Mouse (Mus musculus) hindbrain, embryonic 11.5 days (tissue): Measurements from ENCODE around the gene Chd3. TPM values are rescaled to one million over a fixed set of nuclear protein-coding genes. Genes with fewer than 3 reads are reported as not detected.

Experiments
- ATAC-seq: fragments of 200-750 bp; cut with Nextera tagmentation; 2 replicates; pipeline ENCODE4 v1.8.0; 2017; ENCODE audit warnings: mild to moderate bottlenecking, moderate TSS enrichment, moderate library complexity; ENCODE audit not compliant: low FRiP score
- DNase-seq: peaks from one replicate; pipeline ENCODE4 v3.0.0-alpha.2; 2015; ENCODE audit warnings: low spot score
- H3K27ac ChIP-seq: fragments of 300-500 bp; sonication (generic); 2 replicates; pipeline ENCODE4 v1.5.1; 2014; ENCODE audit warnings: mild to moderate bottlenecking, low read depth, low read length
- H3K27me3 ChIP-seq: fragments of 300-500 bp; sonication (generic); 2 replicates; pipeline ENCODE4 v1.6.1; 2014; ENCODE audit warnings: mild to moderate bottlenecking, low read length, moderate library complexity, mixed read lengths; ENCODE audit not compliant: control insufficient read depth, insufficient read depth
- H3K36me3 ChIP-seq: fragments of 300-500 bp; sonication (generic); 2 replicates; pipeline ENCODE4 v1.6.1; 2014; ENCODE audit warnings: mild to moderate bottlenecking, low read length, moderate library complexity, mixed read lengths; ENCODE audit not compliant: control insufficient read depth, insufficient read depth
- H3K4me1 ChIP-seq: fragments of 300-500 bp; sonication (generic); replicated peaks from 2 replicates; pipeline ENCODE4 v1.6.1; 2014; ENCODE audit warnings: low read length, mixed read lengths; ENCODE audit not compliant: control insufficient read depth, insufficient read depth
- H3K4me2 ChIP-seq: fragments of 300-500 bp; sonication (generic); replicated peaks from 2 replicates; pipeline ENCODE4 v1.6.1; 2014; ENCODE audit warnings: mild to moderate bottlenecking, low read depth, low read length
- H3K4me3 ChIP-seq: fragments of 300-500 bp; sonication (generic); 2 replicates; pipeline ENCODE4 v1.5.1; 2014; ENCODE audit warnings: low read depth, low read length
- H3K9ac ChIP-seq: fragments of 300-500 bp; sonication (generic); 2 replicates; pipeline ENCODE4 v1.6.1; 2014; ENCODE audit warnings: low read depth, low read length
- H3K9me3 ChIP-seq: fragments of 300-500 bp; sonication (generic); 2 replicates; pipeline ENCODE4 v1.6.1; 2016; ENCODE audit warnings: low read length; ENCODE audit not compliant: control insufficient read depth
- WGBS: fragments of 180-500 bp; shearing (Covaris S2); extraction: QIAGEN DNeasy Blood & Tissue Kit; methylation state at CpG from one replicate; pipeline ENCODE4 v1.1.7; 2014; 5-methylcytosine and 5-hydroxymethylcytosine counted together
- polyA plus RNA-seq: library from polyadenylated mRNA; unstranded; fragments of >200 nt; fragmentation: Nextera tagmentation; extraction: Ambion mirVana; gene quantifications from 2 replicates; pipeline ENCODE4 v1.2.1, GENCODE M21; 2014

Chd3 gene
- polyA plus RNA-seq, 1 experiment from 2014 or later, result 57.1 TPM

DNA sequence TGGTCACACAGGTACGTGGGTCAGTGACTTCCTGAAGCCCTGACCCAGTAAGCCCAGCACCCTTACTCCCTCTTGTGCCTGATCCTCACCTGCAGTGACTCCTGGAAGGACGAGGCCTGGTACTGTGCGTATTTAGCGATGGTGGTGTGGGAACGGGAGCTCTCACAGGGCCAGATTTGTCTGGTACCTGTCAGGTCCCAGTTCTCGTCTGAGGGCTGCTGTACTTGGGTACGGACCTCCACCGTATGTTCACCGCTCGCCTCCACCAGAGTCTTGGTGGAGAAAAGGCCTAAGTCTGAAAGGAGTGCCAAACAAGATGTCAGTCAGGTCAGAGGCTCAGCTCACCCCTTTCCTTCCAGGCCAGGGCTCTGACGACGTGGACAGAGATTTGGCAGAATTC, 32.8 kb upstream of the Chd3 start:
- peaks cover 5% of the 10 kb centered on the region for H3K4me1 ChIP-seq
- no peak overlapping the region for H3K27ac ChIP-seq
- DNase-seq (no peak), ATAC-seq (no peak)
- H3K27me3 ChIP-seq, result peaks cover 7% of the 10 kb centered on the region
- H3K36me3 ChIP-seq, result peaks cover 31% of the 10 kb centered on the region
- H3K4me2 ChIP-seq, result no peak overlapping the region
- H3K9ac ChIP-seq, result no peak overlapping the region
- H3K4me3 ChIP-seq, result no peak overlapping the region
- no peaks in the 10 kb centered on the region for H3K9me3 ChIP-seq
- WGBS, result 83% methylated on average over 12 of the region's 12 CpGs

DNA sequence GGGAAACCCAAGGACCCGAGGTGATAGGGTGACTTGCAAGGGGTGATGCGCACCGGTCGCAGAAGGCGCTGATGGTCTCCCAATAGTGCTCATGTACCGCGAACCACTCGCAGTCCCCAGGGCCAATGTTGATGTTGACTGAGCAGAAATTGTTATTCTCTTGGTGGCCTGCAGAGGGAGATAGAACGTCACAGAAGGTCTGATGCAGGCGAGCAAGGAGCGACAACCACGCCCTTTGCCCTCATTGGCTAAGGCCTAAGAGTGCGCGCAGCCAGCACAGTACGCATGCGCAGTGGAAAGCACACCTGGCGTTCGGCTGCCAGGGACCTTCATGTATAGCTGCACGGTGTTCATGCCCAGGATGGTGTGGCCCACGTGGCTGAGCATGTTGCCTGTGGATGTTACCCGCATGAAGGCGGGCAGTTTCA, 32.0 kb upstream of the Chd3 start:
- no peak overlapping the region for H3K27ac ChIP-seq
- peak; percentile 69 for ATAC-seq
- no peak overlapping the region for H3K4me3 ChIP-seq
- 17% methylated on average over 22 of the region's 22 CpGs for WGBS
- no peak overlapping the region for H3K9ac ChIP-seq
- H3K4me1 ChIP-seq, result peaks cover 12% of the 10 kb centered on the region
- peak; percentile 89 for DNase-seq
- peaks cover 7% of the 10 kb centered on the region for H3K27me3 ChIP-seq
- no peak overlapping the region for H3K4me2 ChIP-seq
- H3K36me3 ChIP-seq, result peaks cover 28% of the 10 kb centered on the region
- no peaks in the 10 kb centered on the region for H3K9me3 ChIP-seq

DNA sequence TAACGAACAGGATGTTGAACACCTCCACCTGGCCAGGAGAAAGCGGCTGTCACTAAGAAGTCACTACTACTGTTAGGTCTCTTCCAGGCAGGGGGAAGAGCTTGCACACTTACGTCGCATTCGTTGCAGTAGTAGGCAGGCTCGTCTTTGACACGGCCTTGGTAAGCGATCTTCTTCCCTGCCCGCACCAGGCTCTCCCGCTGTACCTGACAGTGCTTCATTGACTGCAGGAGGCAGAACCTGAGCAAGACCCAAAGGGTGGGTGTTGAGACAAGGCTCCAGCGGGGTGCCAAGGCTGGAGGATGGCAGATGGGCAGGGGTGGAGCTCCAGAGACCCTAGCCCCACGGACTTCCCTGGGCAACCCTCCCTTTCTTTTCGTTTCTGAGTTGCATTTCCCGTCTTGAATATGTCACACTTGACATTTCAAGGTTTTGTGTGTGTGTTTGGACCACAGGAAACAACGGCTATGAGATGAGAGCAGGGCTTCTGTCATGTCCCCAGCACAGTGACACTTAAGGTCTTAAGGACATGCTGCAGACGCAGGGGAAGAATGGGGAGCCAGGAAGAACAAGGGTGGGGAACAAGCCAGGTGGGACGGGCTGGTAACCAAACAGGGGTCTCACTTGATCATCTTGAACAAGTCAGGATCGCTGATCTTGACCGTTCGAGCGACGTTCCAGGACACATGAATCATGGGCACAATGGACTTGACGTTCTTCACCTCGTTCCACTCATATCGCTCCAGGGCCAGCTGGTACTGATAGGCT, 31.1 kb upstream of the Chd3 start:
- Histone ChIP-seq H3K27me3 (peaks cover 7% of the 10 kb centered on the region), H3K27ac (no peak overlapping the region), H3K9ac (no peak overlapping the region), H3K4me3 (no peak overlapping the region), H3K4me1 (peaks cover 14% of the 10 kb centered on the region), H3K9me3 (no peaks in the 10 kb centered on the region), H3K36me3 (peaks cover 22% of the 10 kb centered on the region), H3K4me2 (no peak overlapping the region)
- ATAC-seq (no peak), DNase-seq (peak; percentile 18)
- 75% methylated on average over 25 of the region's 25 CpGs for WGBS

DNA sequence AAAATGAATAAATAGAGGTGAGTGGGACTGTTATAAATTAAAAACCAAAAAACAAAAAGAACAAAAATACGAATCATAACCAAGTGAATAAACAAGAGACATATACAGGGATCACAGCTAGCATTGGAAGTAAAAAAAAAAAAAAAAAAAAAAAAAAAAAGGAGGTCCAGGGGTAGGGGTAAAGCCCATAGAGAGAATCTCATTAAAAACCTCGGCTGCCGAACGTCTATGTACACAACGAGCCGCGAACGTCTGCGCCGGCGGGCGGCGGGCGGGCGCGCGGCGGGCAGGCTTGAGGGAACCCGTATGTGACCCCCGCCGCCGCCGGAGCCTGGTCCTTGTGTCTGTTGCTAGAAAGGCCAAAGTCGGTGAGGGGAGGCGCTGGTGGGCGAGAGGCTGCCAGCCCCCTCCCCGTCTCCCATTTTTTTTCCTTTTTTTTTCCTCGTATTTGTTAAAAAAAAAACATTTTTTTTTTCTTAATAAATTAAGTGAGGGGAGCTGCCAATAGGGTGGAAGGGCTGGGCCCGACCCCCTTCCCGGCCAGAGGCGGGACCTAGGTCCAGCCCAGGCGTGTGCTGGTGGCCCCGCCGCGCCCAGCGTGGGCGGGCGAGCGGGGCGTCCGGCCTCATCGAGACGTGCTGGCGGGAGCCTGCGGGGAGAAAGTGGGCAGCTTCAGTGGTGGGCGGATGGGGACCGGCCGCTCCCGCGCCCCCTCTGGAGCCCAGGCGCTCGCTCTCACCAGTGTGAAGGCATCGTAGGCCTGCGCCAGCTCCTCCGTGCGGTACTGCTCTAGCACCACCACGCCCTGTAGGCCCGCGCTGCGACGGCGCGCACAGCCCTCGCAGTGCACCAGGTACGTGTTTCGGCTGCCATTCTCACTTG, 30.2 kb upstream of the Chd3 start:
- ATAC-seq (no peak), DNase-seq (peak; percentile 63)
- Histone ChIP-seq H3K4me3 (no peak overlapping the region), H3K27ac (no peak overlapping the region), H3K4me2 (0 out of 2 replicates have a peak overlapping the region, but pooled peaks have one; percentile 3), H3K4me1 (peaks cover 14% of the 10 kb centered on the region), H3K27me3 (peaks cover 7% of the 10 kb centered on the region), H3K9me3 (no peaks in the 10 kb centered on the region), H3K9ac (no peak overlapping the region), H3K36me3 (peaks cover 14% of the 10 kb centered on the region)
- WGBS, result 9% methylated on average over 61 of the region's 66 CpGs

DNA sequence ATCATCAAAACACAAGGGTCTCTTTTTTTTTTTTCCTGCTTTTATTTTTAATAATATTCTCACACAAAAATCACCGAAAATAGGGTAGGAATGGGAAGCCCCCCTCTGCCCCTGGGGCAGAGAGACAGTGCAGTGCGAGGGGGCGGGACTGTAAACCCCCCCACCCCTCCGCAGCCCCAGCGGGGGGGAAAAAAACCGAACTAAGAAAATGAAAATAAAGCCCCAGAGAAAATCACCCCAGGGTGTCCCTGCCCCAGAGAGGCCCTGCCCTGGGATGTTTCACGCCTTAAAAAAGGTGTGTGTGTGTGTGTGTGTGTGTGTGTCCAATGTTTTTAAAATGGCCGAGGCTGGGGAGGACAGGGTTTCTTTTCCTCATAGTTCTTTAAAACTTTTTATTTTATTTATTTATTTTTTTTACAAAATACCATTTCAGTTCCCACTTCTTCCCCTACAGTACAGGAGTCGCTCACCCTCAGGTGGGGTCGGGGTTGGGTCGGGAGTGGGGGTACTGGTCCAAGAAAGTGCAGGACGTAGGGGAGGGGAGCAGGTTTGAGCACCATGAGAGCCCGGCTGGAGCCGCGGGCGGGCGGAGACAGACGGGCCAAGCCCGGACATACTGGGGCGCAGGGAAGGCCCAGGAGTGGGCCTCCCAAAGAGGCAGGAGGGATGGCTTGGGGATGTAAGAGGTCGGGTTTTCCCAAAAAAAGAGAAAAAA, 29.4 kb upstream of the Chd3 start:
- H3K4me1 ChIP-seq, result peaks cover 17% of the 10 kb centered on the region
- H3K27ac ChIP-seq, result no peak overlapping the region
- WGBS, result 14% methylated on average over 21 of the region's 21 CpGs
- no peak overlapping the region for H3K4me3 ChIP-seq
- H3K4me2 ChIP-seq, result no peak overlapping the region
- peaks cover 7% of the 10 kb centered on the region for H3K27me3 ChIP-seq
- no peak for ATAC-seq
- peak; percentile 30 for DNase-seq
- no peaks in the 10 kb centered on the region for H3K9me3 ChIP-seq
- H3K36me3 ChIP-seq, result peaks cover 10% of the 10 kb centered on the region; the same call in 1 of the 2 replicates
- no peak overlapping the region for H3K9ac ChIP-seq

DNA sequence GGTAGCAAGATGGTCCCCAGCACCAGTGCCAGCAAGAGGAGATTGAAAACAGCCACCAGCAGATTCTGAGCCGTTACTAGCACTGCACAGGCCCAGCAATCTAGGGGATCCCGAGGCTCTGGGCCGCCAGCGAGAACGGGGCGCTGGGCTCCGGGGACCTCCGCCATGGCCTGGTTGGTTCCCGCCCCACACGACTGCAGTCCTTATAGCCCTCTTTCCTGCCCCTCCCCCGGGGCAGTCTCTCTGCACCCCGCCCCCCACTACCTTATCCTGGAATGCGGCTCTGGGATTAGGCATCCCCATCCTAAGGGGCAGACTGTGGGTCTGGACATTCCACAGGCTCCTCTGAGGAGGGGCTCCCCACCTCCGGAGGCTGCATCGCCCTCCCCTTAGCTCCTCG, 28.9 kb upstream of the Chd3 start, which contains the start of gene Tmem88:
Tmem88 (minus strand) TSS at position 176 of the 400 bp plus-strand sequence.
- no peak for ATAC-seq
- no peak within 1 kb of the TSS; the same call in 1 of the 2 replicates for H3K27ac ChIP-seq
- peaks cover 17% of the 10 kb centered on the region for H3K4me1 ChIP-seq
- H3K27me3 ChIP-seq, result peaks cover 7% of the 10 kb centered on the region
- peak within 1 kb of the TSS; percentile 38; the same call in 1 of the 2 replicates for H3K9ac ChIP-seq
- H3K36me3 ChIP-seq, result peaks cover 10% of the 10 kb centered on the region; the same call in 1 of the 2 replicates
- no peaks in the 10 kb centered on the region for H3K9me3 ChIP-seq
- peak within 1 kb of the TSS; percentile 24 for H3K4me2 ChIP-seq
- 5% methylated on average over 16 of the region's 16 CpGs for WGBS
- peak within 1 kb of the TSS; percentile 9 for H3K4me3 ChIP-seq
- DNase-seq, result peak; percentile 50

DNA sequence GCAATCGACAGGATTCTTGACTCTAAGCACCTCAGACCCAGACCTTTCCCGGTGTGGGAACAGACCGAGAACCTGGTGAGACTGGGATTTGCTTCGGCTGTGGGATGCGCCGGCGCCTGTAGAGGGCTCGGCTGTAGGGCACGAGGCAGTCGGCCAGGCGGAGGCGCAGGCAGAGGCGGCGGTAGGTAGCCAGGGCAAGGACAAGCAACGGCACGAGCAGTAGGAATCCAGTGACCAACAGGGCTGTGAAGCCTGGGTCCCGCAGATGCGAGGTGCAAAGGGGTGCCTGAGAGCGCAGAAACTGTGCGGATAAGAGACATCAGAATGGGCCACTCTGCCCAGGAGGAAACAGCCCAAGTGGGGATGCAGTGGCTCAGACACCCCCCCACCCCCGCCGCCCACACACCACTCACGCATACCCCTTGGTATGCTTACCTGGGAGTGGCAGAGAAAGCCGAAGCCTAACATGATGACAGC, 28.4 kb upstream of the Chd3 start:
- no peak for ATAC-seq
- Histone ChIP-seq H3K27me3 (peaks cover 7% of the 10 kb centered on the region), H3K9me3 (no peaks in the 10 kb centered on the region), H3K4me1 (peaks cover 17% of the 10 kb centered on the region), H3K9ac (peak overlapping the region; percentile 38; the same call in 1 of the 2 replicates), H3K4me2 (peak overlapping the region; percentile 24; the same call in 1 of the 2 replicates), H3K4me3 (peak overlapping the region; percentile 9), H3K36me3 (peaks cover 10% of the 10 kb centered on the region; the same call in 1 of the 2 replicates), H3K27ac (no peak overlapping the region; the same call in 1 of the 2 replicates)
- DNase-seq, result peak; percentile 60
- 6% methylated on average over 23 of the region's 24 CpGs for WGBS

DNA sequence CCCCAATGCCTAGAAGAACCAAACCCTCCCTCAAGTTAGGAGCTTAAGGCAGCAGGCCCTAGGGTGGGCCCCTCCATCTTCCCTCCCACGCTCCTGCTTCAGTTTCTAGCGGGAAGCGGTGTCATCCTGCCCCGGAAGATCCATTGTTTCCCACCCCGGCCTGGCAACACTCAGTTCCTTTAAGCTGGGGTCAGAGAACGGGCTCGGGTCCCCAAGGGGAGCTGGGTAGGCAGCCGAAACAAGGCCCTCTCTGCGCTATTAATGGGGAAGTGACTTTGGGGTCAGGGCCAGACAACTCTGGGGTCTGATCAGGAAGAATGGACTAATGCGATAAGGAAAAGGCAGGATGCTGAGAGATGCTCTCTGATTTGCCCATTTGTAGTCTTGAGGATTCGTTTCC, 27.6 kb upstream of the Chd3 start:
- ATAC-seq (no peak), DNase-seq (peak; percentile 41)
- H3K9me3 ChIP-seq, result no peaks in the 10 kb centered on the region
- peaks cover 7% of the 10 kb centered on the region for H3K27me3 ChIP-seq
- H3K4me3 ChIP-seq, result peak overlapping the region; percentile 62; the same call in 1 of the 2 replicates
- peaks cover 17% of the 10 kb centered on the region for H3K4me1 ChIP-seq
- peak overlapping the region; percentile 87; the same call in 1 of the 2 replicates for H3K9ac ChIP-seq
- H3K4me2 ChIP-seq, result peak overlapping the region; percentile 80
- WGBS, result 19% methylated on average over 11 of the region's 11 CpGs
- no peak overlapping the region for H3K27ac ChIP-seq
- peaks cover 7% of the 10 kb centered on the region; the same call in 1 of the 2 replicates for H3K36me3 ChIP-seq
